Mouse (Mus musculus): ENCODE data around the gene Zfp91.

DNA sequence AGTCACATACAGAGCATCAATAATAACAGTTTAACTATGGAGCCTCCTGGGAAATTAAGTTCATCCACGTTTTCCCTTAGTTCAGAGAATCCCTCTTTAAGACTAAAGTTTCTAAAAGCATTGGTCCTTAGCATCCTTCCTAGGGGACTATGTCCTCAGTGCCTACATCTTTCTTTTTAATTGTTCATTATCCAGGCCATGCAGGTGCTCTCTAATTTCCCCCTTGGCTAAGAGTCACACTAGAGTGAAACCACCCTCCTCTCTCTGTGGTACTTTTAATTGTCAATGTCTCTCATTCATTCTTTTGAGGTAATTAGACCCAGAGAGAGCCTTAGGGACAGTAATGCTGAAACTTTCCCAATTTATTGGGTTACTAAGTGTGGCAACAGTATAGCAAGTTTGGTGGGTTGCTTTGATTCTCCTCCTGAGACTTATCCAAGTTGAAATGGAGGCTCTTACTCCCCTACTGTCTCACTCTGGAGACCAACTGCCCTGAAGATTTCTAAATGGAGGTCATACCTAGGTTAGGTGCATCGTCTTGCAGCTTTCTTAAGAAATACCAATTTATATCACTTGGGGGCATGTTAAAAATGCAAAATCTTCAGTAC lies 35.0 kb upstream of the Zfp91 start:
- TF ChIP-seq CTCF (conservative IDR thresholded peaks at IDR 0.05; ENCODE audit: insufficient read depth, insufficient read length, low read depth, low read length) (no peak), POLR2A (IDR thresholded peaks at IDR 0.05; ENCODE audit: low read depth, low read length) (no peak)

Data from kidney, adult 2 months (tissue).